19 mouse cellular contexts compared by ENCODE assay signal in the genomic region with DNA sequence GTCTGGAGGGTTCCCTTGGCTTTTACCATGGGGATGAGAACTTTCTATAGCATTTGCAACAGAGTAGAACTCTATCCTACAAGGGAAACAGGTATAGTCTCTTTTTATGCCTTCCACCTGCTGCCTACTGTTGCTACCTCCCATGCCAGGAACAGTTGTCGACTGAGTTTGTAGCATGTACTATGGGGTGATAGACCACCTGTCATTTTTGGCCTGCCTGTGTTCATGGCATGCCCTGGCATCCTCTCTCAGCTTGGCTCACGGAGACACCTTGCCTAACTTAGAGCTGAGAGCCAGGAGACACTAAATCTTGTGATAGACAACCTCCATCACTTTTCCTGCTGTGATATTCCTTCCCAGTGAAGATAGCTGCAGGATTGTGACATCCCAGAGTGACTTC.
A peak's percentile ranks its signal among the peaks of the same experiment; 100 is the strongest.
DNase-seq lines count a peak whose midpoint lies in the region.
"Had no signal": no experiment of that assay in that cellular context is flagged by ENCODE, and none has a peak within 500 bp of the region (broad histone marks: within the 10 kb centered on the region; RNA-seq: fewer than 3 reads in every experiment).

No protein-coding gene starts in this region.

- H3K9me3 ChIP-seq in limb, embryonic 10.5 days (replicated peaks), result no peaks in the 10 kb centered on the region
- H3K9me3 ChIP-seq: embryonic facial prominence, embryonic 12.5 days; forebrain, embryonic 15.5 days; G1E had no signal

- DNase-seq in cerebellum, postnatal 10 days, result peak; percentile 75 to 88
- DNase-seq in cerebellum, adult 9-10 months, result no peak
- peak; percentile 70 for DNase-seq in heart, adult 11 months
- DNase-seq in heart, adult 9 months (ENCODE audit: low spot score in 2 of 2), result no peak
- peak; percentile 19 for DNase-seq in limb, embryonic 10.5 days (ENCODE audit: low spot score)
- DNase-seq: adrenal gland, adult 8-10 months; adrenal gland, postnatal 14 days; adrenal gland, postnatal 36 days; B cell, adult 2 months; cerebellum, adult 18-20 months; cerebellum, adult 8-10 months; cerebellum, postnatal 25 days; forebrain, postnatal 0 days had no signal

- WGBS in limb, embryonic 10.5 days, result 82% methylated on average over 2 of the region's 2 CpGs

- no peak overlapping the region for H3K4me3 ChIP-seq in limb, embryonic 10.5 days
- H3K4me3 ChIP-seq: embryonic facial prominence, embryonic 10.5 days; embryonic facial prominence, embryonic 12.5 days; forebrain, embryonic 13.5 days; forebrain, embryonic 15.5 days had no signal

- H3K4me1 ChIP-seq in limb, embryonic 10.5 days, result no peaks in the 10 kb centered on the region
- H3K4me1 ChIP-seq: embryonic facial prominence, embryonic 10.5 days; embryonic facial prominence, embryonic 12.5 days had no signal

- no peaks in the 10 kb centered on the region for H3K27me3 ChIP-seq in limb, embryonic 10.5 days (ENCODE audit: low read depth, poor library complexity, severe bottlenecking)
- H3K27me3 ChIP-seq: embryonic facial prominence, embryonic 12.5 days; forebrain, embryonic 13.5 days; forebrain, embryonic 15.5 days; Patski had no signal

- H3K36me3 ChIP-seq in limb, embryonic 10.5 days, result no peaks in the 10 kb centered on the region
- H3K36me3 ChIP-seq: embryonic facial prominence, embryonic 10.5 days; embryonic facial prominence, embryonic 12.5 days; forebrain, embryonic 15.5 days; G1E had no signal

- no peak overlapping the region for H3K27ac ChIP-seq in limb, embryonic 10.5 days
- H3K27ac ChIP-seq: embryonic facial prominence, embryonic 10.5 days; embryonic facial prominence, embryonic 12.5 days; forebrain, embryonic 13.5 days; forebrain, embryonic 15.5 days had no signal

Comparison
In these comparisons a context has a peak if more than half of its experiments do, and no peak if none do; other contexts are left out.
1. DNase-seq: peak in cerebellum, postnatal 10 days (2 of 2), heart, adult 11 months (single experiment) and limb, embryonic 10.5 days (single experiment); none in cerebellum, adult 9-10 months (single experiment) and heart, adult 9 months (0 of 2).